Mouse (Mus musculus) liver, embryonic 11.5 days (tissue): Measurements from ENCODE around the gene Pjvk. TPM values are rescaled to one million over a fixed set of nuclear protein-coding genes. Genes with fewer than 3 reads are reported as not detected.
A peak's percentile ranks its signal among the peaks of the same experiment; 100 is the strongest.

Experiments
- ATAC-seq: fragments of 200-750 bp; cut with Nextera tagmentation; replicated peaks from 2 replicates; pipeline ENCODE4 v1.8.0; 2017; ENCODE audit warnings: moderate number of reproducible peaks, mild to moderate bottlenecking, moderate TSS enrichment, moderate library complexity; ENCODE audit not compliant: low FRiP score
- DNase-seq: peaks from one replicate; pipeline ENCODE4 v3.0.0-alpha.2; 2017; ENCODE audit warnings: low spot score
- H3K27ac ChIP-seq: fragments of 300-500 bp; sonication (generic); 2 replicates; pipeline ENCODE4 v1.5.1; 2014; ENCODE audit warnings: mild to moderate bottlenecking, low read depth, low read length, control low read depth
- H3K27me3 ChIP-seq: fragments of 300-500 bp; sonication (generic); replicated peaks from 2 replicates; pipeline ENCODE4 v1.6.1; 2014; ENCODE audit warnings: low read length, mixed read lengths; ENCODE audit not compliant: control insufficient read depth, insufficient read depth
- H3K36me3 ChIP-seq: fragments of 300-500 bp; sonication (generic); 2 replicates; pipeline ENCODE4 v1.6.1; 2014; ENCODE audit warnings: mild to moderate bottlenecking, low read length, moderate library complexity, mixed read lengths; ENCODE audit not compliant: control insufficient read depth, insufficient read depth
- H3K4me1 ChIP-seq: fragments of 300-500 bp; sonication (generic); replicated peaks from 2 replicates; pipeline ENCODE4 v1.6.1; 2014; ENCODE audit warnings: low read length, mixed read lengths; ENCODE audit not compliant: control insufficient read depth, insufficient read depth
- H3K4me2 ChIP-seq: fragments of 300-500 bp; sonication (generic); 2 replicates; pipeline ENCODE4 v1.6.1; 2014; ENCODE audit warnings: mild to moderate bottlenecking, control low read depth, moderate library complexity
- H3K4me3 ChIP-seq: fragments of 300-500 bp; sonication (generic); 2 replicates; pipeline ENCODE4 v1.5.1; 2014; ENCODE audit warnings: low read depth, low read length, control low read depth
- H3K9ac ChIP-seq: fragments of 300-500 bp; sonication (generic); 2 replicates; pipeline ENCODE4 v1.6.1; 2014; ENCODE audit warnings: low read depth, low read length, control low read depth
- H3K9me3 ChIP-seq: fragments of 300-500 bp; sonication (generic); 2 replicates; pipeline ENCODE4 v1.6.1; 2016; ENCODE audit warnings: low read length, inconsistent platforms, mixed read lengths; ENCODE audit not compliant: control insufficient read depth
- WGBS: fragments of 180-500 bp; shearing (Covaris S2); extraction: QIAGEN DNeasy Blood & Tissue Kit; methylation state at CpG from one replicate; pipeline ENCODE4 v1.1.7; 2014; 5-methylcytosine and 5-hydroxymethylcytosine counted together
- polyA plus RNA-seq: library from polyadenylated mRNA; unstranded; fragments of >200 nt; fragmentation: Nextera tagmentation; extraction: Ambion mirVana; gene quantifications from 2 replicates; pipeline ENCODE4 v1.2.1, GENCODE M21; 2014

The Pjvk gene
- polyA plus RNA-seq, 1 experiment from 2014 or later = not detected

- no peak overlapping the region for H3K9ac ChIP-seq
- no peaks in the 10 kb centered on the region for H3K27me3 ChIP-seq
- no peaks in the 10 kb centered on the region for H3K9me3 ChIP-seq
- H3K4me2 ChIP-seq = no peak overlapping the region
- no peaks in the 10 kb centered on the region for H3K4me1 ChIP-seq
- no peak overlapping the region for H3K27ac ChIP-seq
- DNase-seq (no peak), ATAC-seq (no peak)
- WGBS = 82% methylated on average over 5 of the region's 5 CpGs
- no peaks in the 10 kb centered on the region for H3K36me3 ChIP-seq
- H3K4me3 ChIP-seq = no peak overlapping the region
Measured at GRCm38 (mm10) chr2:76654646-76655045, 6.4 kb downstream of the Pjvk start.

GRCm38 (mm10) chr2:76655444-76655843 lies 7.2 kb downstream of the Pjvk start:
- DNase-seq (no peak), ATAC-seq (no peak)

GRCm38 (mm10) chr2:76655982-76656381 lies 7.7 kb downstream of the Pjvk start:
- Histone ChIP-seq H3K27me3 (no peaks in the 10 kb centered on the region), H3K27ac (no peak overlapping the region), H3K36me3 (no peaks in the 10 kb centered on the region), H3K4me1 (no peaks in the 10 kb centered on the region), H3K9me3 (no peaks in the 10 kb centered on the region), H3K4me3 (no peak overlapping the region), H3K9ac (no peak overlapping the region), H3K4me2 (no peak overlapping the region)
- ATAC-seq (no peak), DNase-seq (no peak)
- 6% methylated on average over 1 of the region's 1 CpGs for WGBS

More at GRCm38 (mm10) chr2:76655444-76655843, 7.2 kb downstream of the Pjvk start:
- no peak overlapping the region for H3K4me3 ChIP-seq
- no peak overlapping the region for H3K4me2 ChIP-seq
- H3K27me3 ChIP-seq = no peaks in the 10 kb centered on the region
- H3K27ac ChIP-seq = no peak overlapping the region
- H3K9me3 ChIP-seq = no peaks in the 10 kb centered on the region
- H3K9ac ChIP-seq = no peak overlapping the region
- no peaks in the 10 kb centered on the region for H3K36me3 ChIP-seq
- 81% methylated on average over 3 of the region's 3 CpGs for WGBS
- no peaks in the 10 kb centered on the region for H3K4me1 ChIP-seq

GRCm38 (mm10) chr2:76658551-76658950 lies 10.3 kb downstream of the Pjvk start:
- no peaks in the 10 kb centered on the region for H3K27me3 ChIP-seq
- H3K9ac ChIP-seq = no peak overlapping the region
- DNase-seq (no peak), ATAC-seq (no peak)
- H3K27ac ChIP-seq = no peak overlapping the region
- H3K4me2 ChIP-seq = no peak overlapping the region
- H3K9me3 ChIP-seq = no peaks in the 10 kb centered on the region
- 81% methylated on average over 13 of the region's 13 CpGs for WGBS
- H3K4me3 ChIP-seq = no peak overlapping the region
- H3K36me3 ChIP-seq = no peaks in the 10 kb centered on the region
- H3K4me1 ChIP-seq = no peaks in the 10 kb centered on the region

GRCm38 (mm10) chr2:76659419-76659818 lies 11.1 kb downstream of the Pjvk start:
- no peak overlapping the region for H3K4me3 ChIP-seq
- H3K9me3 ChIP-seq = no peaks in the 10 kb centered on the region
- no peaks in the 10 kb centered on the region for H3K36me3 ChIP-seq
- no peak for DNase-seq
- no peak for ATAC-seq
- 77% methylated on average over 7 of the region's 8 CpGs for WGBS
- no peaks in the 10 kb centered on the region for H3K4me1 ChIP-seq
- no peak overlapping the region for H3K4me2 ChIP-seq
- H3K9ac ChIP-seq = no peak overlapping the region
- no peak overlapping the region for H3K27ac ChIP-seq
- H3K27me3 ChIP-seq = no peaks in the 10 kb centered on the region

- Histone ChIP-seq H3K27me3 (no peaks in the 10 kb centered on the region), H3K4me3 (no peak overlapping the region), H3K36me3 (peaks cover 7% of the 10 kb centered on the region), H3K9me3 (no peaks in the 10 kb centered on the region), H3K9ac (no peak overlapping the region), H3K27ac (no peak overlapping the region), H3K4me1 (no peaks in the 10 kb centered on the region), H3K4me2 (no peak overlapping the region)
- WGBS = 93% methylated on average over 7 of the region's 7 CpGs
- ATAC-seq = no peak
- no peak for DNase-seq
Measured at GRCm38 (mm10) chr2:76665531-76665930, 17.3 kb downstream of the Pjvk start.

- Histone ChIP-seq H3K27ac (no peak overlapping the region), H3K4me1 (no peaks in the 10 kb centered on the region; the same call in 1 of the 2 replicates), H3K27me3 (no peaks in the 10 kb centered on the region), H3K9ac (no peak overlapping the region), H3K4me3 (no peak overlapping the region), H3K4me2 (no peak overlapping the region), H3K9me3 (no peaks in the 10 kb centered on the region), H3K36me3 (peaks cover 7% of the 10 kb centered on the region)
- ATAC-seq (no peak), DNase-seq (no peak)
- 86% methylated on average over 5 of the region's 5 CpGs for whole genome bisulfite sequencing
Measured at GRCm38 (mm10) chr2:76667200-76667599, 18.9 kb downstream of the Pjvk start.

- no peak for ATAC-seq
- Histone ChIP-seq H3K9me3 (no peaks in the 10 kb centered on the region), H3K4me3 (peak overlapping the region; percentile 60), H3K4me2 (peak overlapping the region; percentile 84), H3K4me1 (peaks cover 7% of the 10 kb centered on the region), H3K9ac (peak overlapping the region; percentile 12; the same call in 1 of the 2 replicates), H3K27me3 (no peaks in the 10 kb centered on the region), H3K36me3 (no peaks in the 10 kb centered on the region), H3K27ac (no peak overlapping the region)
- DNase-seq = no peak
- 82% methylated on average over 6 of the region's 6 CpGs for WGBS
Measured at GRCm38 (mm10) chr2:76671641-76672040, 23.4 kb downstream of the Pjvk start.

- peak overlapping the region; percentile 72 for H3K9ac ChIP-seq
- peak overlapping the region; percentile 71; the same call in 1 of the 2 replicates for H3K27ac ChIP-seq
- H3K4me1 ChIP-seq = peaks cover 10% of the 10 kb centered on the region
- DNase-seq = no peak
- no peaks in the 10 kb centered on the region for H3K9me3 ChIP-seq
- H3K4me2 ChIP-seq = peak overlapping the region; percentile 84
- peak overlapping the region; percentile 60 for H3K4me3 ChIP-seq
- ATAC-seq = no peak
- H3K36me3 ChIP-seq = no peaks in the 10 kb centered on the region
- 29% methylated on average over 9 of the region's 9 CpGs for WGBS
- no peaks in the 10 kb centered on the region for H3K27me3 ChIP-seq
Measured at GRCm38 (mm10) chr2:76672134-76672745, 24.0 kb downstream of the Pjvk start.
